Mouse (Mus musculus): ENCODE data around the gene Atp6v0a4. TPM values are rescaled to one million over a fixed set of nuclear protein-coding genes. Genes with fewer than 3 reads are reported as not detected.

The Atp6v0a4 gene
- total RNA-seq, 1 experiment, result 2.7 TPM

DNA sequence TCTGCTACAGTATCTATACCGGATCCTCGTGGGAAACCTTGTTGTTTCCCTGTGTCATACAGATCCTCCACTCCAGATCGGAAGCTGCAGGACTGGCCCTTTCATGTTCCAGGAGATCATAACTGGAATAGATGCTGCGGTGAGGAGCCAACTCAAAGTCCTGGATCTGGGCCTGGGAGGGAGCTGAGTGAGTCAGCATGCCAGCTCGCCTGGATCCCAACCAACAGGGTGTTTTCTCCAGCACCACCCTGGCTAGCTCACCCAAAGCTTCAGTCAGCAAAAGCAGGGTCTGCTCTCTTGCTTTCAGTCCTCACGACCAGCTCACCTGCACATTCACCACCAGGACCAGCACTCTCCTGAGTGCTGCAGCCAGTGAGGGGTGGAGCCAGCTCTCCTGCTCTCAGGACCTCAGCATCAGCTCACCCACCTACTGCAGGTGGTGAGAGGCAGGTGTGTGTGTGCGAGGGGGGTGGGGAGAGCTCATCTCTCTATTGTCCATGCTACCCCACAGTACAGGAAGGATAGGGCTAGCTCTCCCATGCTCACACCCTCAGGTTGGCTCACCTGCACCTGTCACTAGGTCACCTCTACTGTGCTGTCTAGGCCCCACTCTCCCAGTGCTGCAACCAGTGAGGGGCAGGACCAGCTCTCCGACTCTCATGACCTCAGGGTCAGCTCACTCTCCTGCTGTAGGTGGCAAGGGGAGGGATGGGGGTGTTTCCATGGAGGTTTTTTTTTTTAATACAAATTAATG is 10.6 kb upstream of the Atp6v0a4 start:
- TF ChIP-seq ZC3H11A (IDR thresholded peaks at IDR 0.05; ENCODE audit: borderline replicate concordance, low read depth, low read length) (no peak), ZNF384 (IDR thresholded peaks at IDR 0.05; ENCODE audit: low read depth, low read length) (no peak), CHD2 (IDR thresholded peaks at IDR 0.05; ENCODE audit: low read depth, low read length) (no peak), MAFK (IDR thresholded peaks at IDR 0.05; ENCODE audit: insufficient read depth, low read depth, low read length) (no peak), HCFC1 (IDR thresholded peaks at IDR 0.05; ENCODE audit: borderline replicate concordance, insufficient read depth, low read length) (no peak)
- Histone ChIP-seq H3K9me3 (ENCODE audit: control insufficient read depth, insufficient read depth, low read depth, low read length) (no peaks in the 10 kb centered on the region), H3K36me3 (ENCODE audit: control insufficient read depth, insufficient read depth, low read length, poor library complexity, severe bottlenecking) (no peaks in the 10 kb centered on the region; the same call in 1 of the 2 replicates), H3K4me1 (ENCODE audit: control insufficient read depth in 2 of 2, insufficient read depth in 2 of 2, low read length in 2 of 2, poor library complexity in 1 of 2) (peaks cover 0 to 3% of the 10 kb centered on the region in 2 experiments; a peak in 1 of 4 replicates), H3K4me3 (ENCODE audit: insufficient read depth in 1 of 2, low read depth in 1 of 2, low read length in 2 of 2, poor library complexity in 1 of 2, severe bottlenecking in 1 of 2) (no peak overlapping the region), H3K9ac (ENCODE audit: insufficient read depth, low read depth, low read length, poor library complexity, severe bottlenecking) (no peak overlapping the region), H3K27ac (ENCODE audit: insufficient read depth, low read depth, low read length, poor library complexity, severe bottlenecking) (no peak overlapping the region)
- in situ Hi-C loops (cut with MboI; ENCODE audit: low sequenced_read_pairs in 2 of 2, unreplicated experiment in 2 of 2), result no loop called here
- DNase-seq (ENCODE audit: low read depth, low spot score), result no peak

DNA sequence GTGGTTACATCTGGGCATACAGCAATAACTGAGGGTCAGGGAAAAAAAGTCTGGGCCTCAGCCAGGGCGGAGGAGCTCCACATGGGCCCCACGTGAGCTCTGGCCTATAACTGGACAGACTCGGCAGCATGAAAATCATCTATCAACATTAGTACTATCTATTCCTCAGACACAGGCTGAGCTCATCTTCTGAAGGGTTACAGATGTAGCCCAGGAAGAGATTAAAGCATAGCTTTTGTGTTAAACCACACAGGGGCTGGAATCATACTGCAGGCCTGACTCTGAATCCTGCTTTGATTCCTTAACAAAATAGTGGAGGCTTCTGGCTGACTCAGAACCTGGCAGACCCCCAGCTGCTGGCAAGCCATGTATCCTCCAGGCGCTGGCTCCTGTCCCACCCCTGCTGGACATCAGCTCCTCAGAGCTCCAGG is 7.4 kb upstream of the Atp6v0a4 start:
- Histone ChIP-seq H3K4me1 (ENCODE audit: control insufficient read depth in 2 of 2, insufficient read depth in 2 of 2, low read length in 2 of 2, poor library complexity in 1 of 2) (peaks cover 0 to 3% of the 10 kb centered on the region in 2 experiments; a peak in 1 of 4 replicates), H3K4me3 (ENCODE audit: insufficient read depth in 1 of 2, low read depth in 1 of 2, low read length in 2 of 2, poor library complexity in 1 of 2, severe bottlenecking in 1 of 2) (no peak overlapping the region), H3K9ac (ENCODE audit: insufficient read depth, low read depth, low read length, poor library complexity, severe bottlenecking) (no peak overlapping the region), H3K9me3 (ENCODE audit: control insufficient read depth, insufficient read depth, low read depth, low read length) (no peaks in the 10 kb centered on the region), H3K27ac (ENCODE audit: insufficient read depth, low read depth, low read length, poor library complexity, severe bottlenecking) (no peak overlapping the region), H3K36me3 (ENCODE audit: control insufficient read depth, insufficient read depth, low read length, poor library complexity, severe bottlenecking) (peaks cover 2% of the 10 kb centered on the region; the same call in 1 of the 2 replicates)
- TF ChIP-seq ZC3H11A (IDR thresholded peaks at IDR 0.05; ENCODE audit: borderline replicate concordance, low read depth, low read length) (no peak), HCFC1 (IDR thresholded peaks at IDR 0.05; ENCODE audit: borderline replicate concordance, insufficient read depth, low read length) (no peak), MAFK (IDR thresholded peaks at IDR 0.05; ENCODE audit: insufficient read depth, low read depth, low read length) (no peak), CHD2 (IDR thresholded peaks at IDR 0.05; ENCODE audit: low read depth, low read length) (no peak), ZNF384 (IDR thresholded peaks at IDR 0.05; ENCODE audit: low read depth, low read length) (no peak)
- in situ Hi-C loops (cut with MboI; ENCODE audit: low sequenced_read_pairs in 2 of 2, unreplicated experiment in 2 of 2), result no loop called here
- no peak for DNase-seq (ENCODE audit: low read depth, low spot score)

DNA sequence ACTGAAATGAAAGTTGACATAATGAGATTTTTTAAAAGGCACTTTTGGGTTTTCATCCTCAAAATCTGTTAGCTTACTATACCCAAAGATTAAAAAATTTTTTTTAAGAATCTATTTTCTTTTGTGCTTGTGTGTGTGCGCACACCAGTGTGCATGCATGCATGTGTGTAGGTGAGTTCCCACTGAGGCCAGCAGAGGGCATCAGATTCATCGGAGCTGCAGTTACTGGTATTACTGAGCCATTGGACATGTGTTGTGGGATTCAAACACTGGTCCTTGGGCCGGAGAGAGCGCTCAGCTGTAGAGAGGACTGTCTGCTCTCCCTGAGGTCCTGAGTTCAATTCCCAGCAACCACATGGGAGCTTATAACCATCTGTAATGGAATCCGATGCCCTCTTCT is 5.5 kb upstream of the Atp6v0a4 start:
- peak; percentile 19 for DNase-seq (ENCODE audit: low read depth, low spot score)
- Histone ChIP-seq H3K9me3 (ENCODE audit: control insufficient read depth, insufficient read depth, low read depth, low read length) (no peaks in the 10 kb centered on the region), H3K36me3 (ENCODE audit: control insufficient read depth, insufficient read depth, low read length, poor library complexity, severe bottlenecking) (0 out of 2 replicates have a peak, but pooled peaks cover 2% of the 10 kb centered on the region), H3K27ac (ENCODE audit: insufficient read depth, low read depth, low read length, poor library complexity, severe bottlenecking) (no peak overlapping the region), H3K4me3 (ENCODE audit: insufficient read depth in 1 of 2, low read depth in 1 of 2, low read length in 2 of 2, poor library complexity in 1 of 2, severe bottlenecking in 1 of 2) (no peak overlapping the region), H3K9ac (ENCODE audit: insufficient read depth, low read depth, low read length, poor library complexity, severe bottlenecking) (no peak overlapping the region), H3K4me1 (ENCODE audit: control insufficient read depth in 2 of 2, insufficient read depth in 2 of 2, low read length in 2 of 2, poor library complexity in 1 of 2) (no peaks in the 10 kb centered on the region)
- in situ Hi-C loops (cut with MboI; ENCODE audit: low sequenced_read_pairs in 2 of 2, unreplicated experiment in 2 of 2), result no loop called here
- TF ChIP-seq ZC3H11A (IDR thresholded peaks at IDR 0.05; ENCODE audit: borderline replicate concordance, low read depth, low read length) (0 out of 2 replicates have a peak, but pooled peaks have one; percentile 9), CHD2 (IDR thresholded peaks at IDR 0.05; ENCODE audit: low read depth, low read length) (no peak)

DNA sequence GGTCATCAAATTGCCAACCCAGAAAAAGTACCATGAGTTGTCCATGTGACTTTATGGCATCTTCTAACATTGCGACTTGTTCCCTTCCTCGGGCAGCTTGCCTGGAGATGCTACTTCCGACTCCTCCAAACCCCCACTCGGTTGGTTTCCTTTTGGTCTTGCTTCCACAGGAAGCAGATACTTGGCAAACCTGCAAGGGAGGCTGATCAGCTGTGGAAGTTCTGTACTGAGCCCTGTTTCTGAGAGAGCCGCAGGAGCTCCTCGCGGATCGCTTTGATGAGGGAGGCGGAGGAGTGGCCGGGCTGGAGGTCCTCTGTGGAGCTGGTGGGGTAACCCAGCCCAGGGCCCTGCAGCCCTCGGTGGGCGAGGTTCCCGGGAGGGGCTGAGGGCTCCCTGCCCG is 3.7 kb upstream of the Atp6v0a4 start:
- no peak overlapping the region for H3K27ac ChIP-seq (ENCODE audit: insufficient read depth, low read depth, low read length, poor library complexity, severe bottlenecking)
- no peak for DNase-seq (ENCODE audit: low read depth, low spot score)
- H3K9me3 ChIP-seq (ENCODE audit: control insufficient read depth, insufficient read depth, low read depth, low read length), result no peaks in the 10 kb centered on the region
- no peak overlapping the region for H3K4me3 ChIP-seq (ENCODE audit: insufficient read depth in 1 of 2, low read depth in 1 of 2, low read length in 2 of 2, poor library complexity in 1 of 2, severe bottlenecking in 1 of 2)
- H3K36me3 ChIP-seq (ENCODE audit: control insufficient read depth, insufficient read depth, low read length, poor library complexity, severe bottlenecking), result 0 out of 2 replicates have a peak, but pooled peaks cover 2% of the 10 kb centered on the region
- H3K9ac ChIP-seq (ENCODE audit: insufficient read depth, low read depth, low read length, poor library complexity, severe bottlenecking), result no peak overlapping the region
- in situ Hi-C loops (cut with MboI; ENCODE audit: low sequenced_read_pairs in 2 of 2, unreplicated experiment in 2 of 2), result no loop called here
- no peak for TF ChIP-seq ZNF384 (IDR thresholded peaks at IDR 0.05; ENCODE audit: low read depth, low read length)
- TF ChIP-seq ZC3H11A (IDR thresholded peaks at IDR 0.05; ENCODE audit: borderline replicate concordance, low read depth, low read length), result no peak
- TF ChIP-seq HCFC1 (IDR thresholded peaks at IDR 0.05; ENCODE audit: borderline replicate concordance, insufficient read depth, low read length), result no peak
- TF ChIP-seq CHD2 (IDR thresholded peaks at IDR 0.05; ENCODE audit: low read depth, low read length), result no peak
- TF ChIP-seq MAFK (IDR thresholded peaks at IDR 0.05; ENCODE audit: insufficient read depth, low read depth, low read length), result no peak
- H3K4me1 ChIP-seq (ENCODE audit: control insufficient read depth in 2 of 2, insufficient read depth in 2 of 2, low read length in 2 of 2, poor library complexity in 1 of 2), result no peaks in the 10 kb centered on the region

All from ES-E14 (cell line).